Mouse (Mus musculus) spleen, adult 18-20 months (tissue): ENCODE data around the gene Krt84.
A peak's percentile ranks its signal among the peaks of the same experiment; 100 is the strongest.

Experiments used
- DNase-seq, 2 experiments: peaks; one replicate each; pipeline ENCODE4 v3.0.0; 2022; ENCODE audit warnings: mixed read lengths in 2 of 2

Krt84 gene

GRCm38 (mm10) chr15:101494203-101494602 lies 38.4 kb downstream of the Krt84 start:
- no peak for DNase-seq

DNA sequence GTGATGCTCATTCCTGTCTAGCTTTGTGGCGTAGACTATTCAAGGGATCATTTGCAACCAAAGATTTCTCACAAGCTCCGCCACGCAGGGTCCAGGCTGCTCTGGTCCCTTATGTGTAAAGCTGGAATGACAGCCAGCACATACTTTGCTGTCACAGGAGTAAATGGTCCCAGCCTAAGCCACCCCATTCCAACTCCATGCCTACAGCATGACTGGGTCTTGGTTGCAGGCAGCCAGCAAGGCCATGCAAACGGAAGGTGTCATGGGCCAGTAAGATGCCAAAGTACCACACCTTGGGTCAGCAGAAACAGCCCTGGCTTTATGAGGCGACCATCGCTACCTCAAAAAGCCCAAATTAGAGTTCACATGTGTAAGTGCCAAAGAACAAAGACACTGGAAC lies 38.9 kb downstream of the Krt84 start:
- no peak for DNase-seq

DNA sequence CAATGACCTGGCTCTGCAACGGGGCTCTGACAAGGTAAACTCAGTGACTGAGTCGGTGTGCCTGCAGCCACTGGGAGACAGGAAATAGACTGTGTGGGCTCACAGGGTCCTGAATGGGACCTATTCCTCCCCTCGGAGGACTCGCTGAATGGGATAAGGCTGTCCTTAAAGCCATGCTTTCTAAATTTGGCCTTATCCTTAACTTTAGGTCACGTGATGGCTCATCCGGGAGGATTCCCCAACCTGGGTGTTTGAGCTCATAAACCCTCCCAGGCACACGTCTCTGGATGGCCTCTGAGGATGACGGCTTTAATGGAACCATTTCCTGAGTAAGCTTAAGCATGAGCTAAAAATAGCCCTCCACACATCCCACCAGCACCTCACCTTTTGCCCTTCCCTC lies 39.9 kb downstream of the Krt84 start:
- no peak for DNase-seq

DNA sequence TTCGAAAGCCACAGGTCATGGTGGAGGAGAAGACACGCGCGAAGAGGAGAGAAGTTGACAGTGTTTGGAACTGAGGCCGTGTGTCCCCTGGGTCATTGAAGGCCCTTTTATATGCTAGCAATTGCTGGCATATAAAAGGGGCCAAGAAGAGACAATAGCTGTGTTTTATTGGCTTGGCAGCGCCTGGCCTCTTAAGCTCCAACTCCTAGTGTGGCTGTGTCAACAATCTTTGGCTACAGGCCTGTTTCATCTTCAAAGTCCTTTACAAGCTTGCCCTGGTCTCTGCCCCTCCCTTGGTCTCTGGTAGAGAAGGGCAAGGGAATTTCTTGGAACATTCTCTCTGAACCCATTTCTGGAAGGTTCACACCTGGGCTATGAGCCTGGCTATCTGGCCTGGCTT lies 41.2 kb downstream of the Krt84 start, which contains the start of gene Krt83:
Gene Krt83 (minus strand): TSS at position 82 of the 400 bp plus-strand sequence.
- DNase-seq, result no peak

DNA sequence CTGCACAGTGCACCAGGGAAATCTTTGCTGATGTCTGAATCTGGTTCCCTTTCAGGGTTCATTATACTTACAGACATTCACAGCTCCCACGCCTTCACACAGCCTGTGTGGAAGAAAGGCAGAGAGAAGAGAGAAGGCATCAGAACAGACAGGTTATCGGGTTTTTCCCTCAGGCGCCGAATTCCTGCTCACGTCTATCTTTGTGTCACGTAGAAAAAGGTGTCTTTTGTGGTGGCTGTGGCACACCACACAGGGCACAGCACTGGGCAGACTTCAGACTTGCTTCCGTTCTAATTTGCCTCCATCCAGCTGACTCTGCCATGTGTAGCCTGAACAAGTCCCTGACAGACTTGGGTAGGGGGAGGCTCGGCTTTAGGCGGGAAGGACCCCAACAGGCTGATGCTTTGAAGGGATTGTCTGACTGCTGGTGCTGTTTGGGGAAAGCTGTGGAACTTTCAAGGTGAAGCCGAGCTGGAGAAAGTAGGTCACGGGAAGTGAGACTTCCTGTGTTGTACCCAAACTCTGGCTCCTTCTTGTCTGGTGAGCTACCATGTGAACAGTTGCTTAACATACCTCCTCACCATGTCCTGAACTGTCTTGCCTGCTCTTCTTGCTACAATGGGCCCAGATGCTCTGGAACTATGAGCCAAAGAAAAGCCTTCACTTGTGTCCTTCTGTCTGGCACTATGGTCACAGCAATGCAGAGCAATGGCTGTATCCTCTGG lies 46.5 kb downstream of the Krt84 start:
- peak in 1 of 2 experiments; percentile 2 for DNase-seq

DNA sequence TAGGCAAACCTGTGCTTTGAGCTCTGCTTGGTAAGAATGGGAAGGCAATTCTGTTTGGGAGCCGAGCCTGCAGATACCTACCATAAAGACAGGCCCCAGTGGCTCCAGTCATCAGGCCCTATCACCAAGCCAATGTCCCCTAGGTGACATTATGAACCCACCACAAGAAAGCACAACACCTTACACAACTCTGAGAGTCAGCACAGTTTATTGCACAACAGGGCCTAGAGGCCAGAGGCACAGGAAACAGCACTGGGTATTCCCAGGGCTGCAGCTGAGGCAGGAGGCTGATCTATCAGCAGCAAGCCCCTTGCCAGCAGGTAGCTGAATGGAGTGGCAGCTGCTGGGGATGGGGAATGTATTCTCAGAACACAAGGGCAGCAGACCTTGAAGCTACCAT lies 47.7 kb downstream of the Krt84 start:
- no peak for DNase-seq

DNA sequence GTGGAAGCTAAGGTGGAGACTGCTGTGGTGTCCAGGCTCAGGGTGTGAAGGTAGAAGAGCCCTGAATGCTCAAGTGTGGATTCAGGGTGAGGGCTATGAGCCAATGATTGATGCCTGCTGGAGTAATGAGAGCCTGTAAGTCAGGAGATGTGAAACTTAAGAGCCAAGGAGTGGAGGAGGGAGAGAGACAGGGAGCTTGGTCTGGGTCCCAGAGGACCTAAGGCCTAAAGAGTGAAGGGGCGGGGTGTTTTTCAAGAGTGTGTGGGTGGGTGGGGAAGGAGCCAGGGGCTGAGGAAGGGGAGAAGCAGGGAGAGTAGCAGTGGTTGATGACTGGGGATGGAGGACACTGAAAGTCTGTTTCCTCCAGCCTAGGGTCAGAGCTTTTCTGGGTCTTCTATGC lies 49.0 kb downstream of the Krt84 start:
- no peak for DNase-seq

DNA sequence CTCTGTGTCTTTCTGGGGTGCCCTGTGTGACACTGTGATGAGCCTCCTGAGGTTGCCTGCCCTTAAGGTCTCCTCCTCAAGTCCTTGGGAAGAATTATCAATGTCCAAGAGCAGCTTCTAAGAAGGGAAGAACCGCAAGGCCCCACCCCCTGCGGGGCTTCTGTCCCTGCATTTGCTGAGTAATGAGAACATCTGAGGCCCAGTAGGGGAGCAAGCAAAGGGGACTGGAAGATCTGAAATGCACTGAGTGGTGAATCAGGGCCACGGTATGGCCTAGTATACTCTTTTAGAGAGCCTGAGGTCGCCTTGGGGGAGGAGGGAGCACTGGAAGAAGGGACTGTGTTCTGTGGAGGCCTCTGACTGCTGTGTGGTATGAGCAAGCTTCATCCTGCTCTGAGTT lies 50.6 kb downstream of the Krt84 start:
- no peak for DNase-seq

- no peak for DNase-seq
These were observed 53.0 kb downstream of the Krt84 start for GRCm38 (mm10) chr15:101479666-101480060.

GRCm38 (mm10) chr15:101479007-101479665 lies 53.5 kb downstream of the Krt84 start:
- peak; percentile 8 to 11 for DNase-seq
